Mouse (Mus musculus): ENCODE measurements around the gene Lmod1. TPM values are rescaled to one million over a fixed set of nuclear protein-coding genes. Genes with fewer than 3 reads are reported as not detected.

Lmod1 gene
- total RNA-seq, 2 experiments from 2014 or later, result 1.4 to 1.6 TPM

GRCm38 (mm10) chr1:135412130-135412529 is 87.5 kb downstream of the Lmod1 start:
- DNase-seq, result no peak

DNA sequence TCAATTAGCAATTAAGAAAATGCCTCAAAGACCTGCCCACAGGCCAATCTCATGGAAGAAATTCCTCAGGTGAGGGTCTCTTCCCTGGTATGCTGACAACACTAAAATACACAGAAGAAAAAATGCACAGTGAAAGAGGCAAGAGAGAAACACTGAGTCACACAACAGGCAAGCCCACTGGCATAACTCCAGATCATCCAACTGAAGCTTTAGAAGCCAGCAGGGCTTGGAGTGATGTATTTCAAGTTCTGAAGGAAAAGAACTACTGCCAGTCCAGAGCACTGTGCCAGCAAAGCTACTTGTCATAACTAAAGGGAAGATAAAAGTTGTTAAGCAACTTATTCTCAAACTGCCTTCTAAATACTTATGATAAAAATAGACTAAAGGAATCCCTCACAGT is 89.4 kb downstream of the Lmod1 start:
- DNase-seq, result peak; percentile 52 to 68

Other genes with a start within 250 kb of the Lmod1 start
- 1 to 10 TPM; 1.2 to 2.2 TPM for gene Lgr6, start 219.5 kb upstream of the Lmod1 start, total RNA-seq (2021)
- gene Ptpn7, start 192.1 kb upstream of the Lmod1 start, total RNA-seq (2021), result 1 to 10 TPM in 1 of 2 experiments, under 1 TPM in 1; 0.63 to 1.1 TPM
- gene Arl8a, start 178.0 kb upstream of the Lmod1 start, total RNA-seq (2021), result 10 to 100 TPM; 52.5 to 56.3 TPM
- 1 to 10 TPM in 1 of 2 experiments, under 1 TPM in 1; 0.83 to 1.5 TPM for gene Gpr37l1, start 157.1 kb upstream of the Lmod1 start, total RNA-seq (2021)
- not detected for gene Elf3, start 66.2 kb upstream of the Lmod1 start, total RNA-seq (2021)
- gene Rnpep, start 40.7 kb upstream of the Lmod1 start, total RNA-seq (2021), result 10 to 100 TPM; 46.3 to 48.9 TPM
- 100 to 1,000 TPM; 212 to 215 TPM for gene Timm17a, start 11.0 kb upstream of the Lmod1 start, total RNA-seq (2021)
- 1 to 10 TPM; 6.8 to 9.2 TPM for gene Shisa4, start 50.4 kb downstream of the Lmod1 start, total RNA-seq (2021)
- 10 to 100 TPM; 66.0 to 81.5 TPM for gene Ipo9, start 105.7 kb downstream of the Lmod1 start, total RNA-seq (2021)

All from adrenal gland, postnatal 36 days (tissue).